Mouse (Mus musculus) kidney, adult 2 months (tissue): Measurements from ENCODE around the gene Cyp4f39. TPM values are rescaled to one million over a fixed set of nuclear protein-coding genes. Genes with fewer than 3 reads are reported as not detected.
A peak's percentile ranks its signal among the peaks of the same experiment; 100 is the strongest.
"Not testable (repeated sequence)": the region's sequence is repeated elsewhere in the genome, so short reads cannot be mapped to it uniquely, and the experiment has no call there.

Experiments used
- DNase-seq: peaks from one replicate; pipeline ENCODE4 v3.0.0; 2021
- H3K27ac ChIP-seq: fragments of 200-500 bp; 2 replicates; pipeline ENCODE4 v1.5.1; 2012; ENCODE audit warnings: low read depth, low read length, control low read depth, inconsistent platforms; ENCODE audit not compliant: insufficient read depth
- H3K27me3 ChIP-seq: fragments of 200-500 bp; replicated peaks from 2 replicates; pipeline ENCODE4 v1.6.1; 2012; ENCODE audit warnings: mild to moderate bottlenecking, moderate library complexity, low read length, inconsistent platforms; ENCODE audit not compliant: control insufficient read depth, insufficient read depth
- H3K36me3 ChIP-seq: fragments of 200-500 bp; 2 replicates; pipeline ENCODE4 v1.6.1; 2012; ENCODE audit warnings: mild to moderate bottlenecking, moderate library complexity, low read length, inconsistent platforms; ENCODE audit not compliant: control insufficient read depth, insufficient read depth
- H3K4me1 ChIP-seq: fragments of 200-500 bp; 2 replicates; pipeline ENCODE4 v1.6.1; 2011; ENCODE audit warnings: low read length; ENCODE audit not compliant: control insufficient read depth, insufficient read depth
- H3K4me3 ChIP-seq: fragments of 200-500 bp; 2 replicates; pipeline ENCODE4 v1.5.1; 2011; ENCODE audit warnings: mild to moderate bottlenecking, low read depth, low read length, control low read depth; ENCODE audit not compliant: insufficient read depth
- CTCF ChIP-seq: fragments of 200-500 bp; conservative IDR thresholded peaks from 2 replicates; pipeline ENCODE4 v1.5.1; 2011; ENCODE audit warnings: low read depth, mild to moderate bottlenecking, control low read depth, low read length, moderate library complexity, mixed read lengths; ENCODE audit not compliant: insufficient read depth, insufficient read length
- POLR2A ChIP-seq: fragments of 200-500 bp; IDR thresholded peaks from one replicate; pipeline ENCODE4 v1.6.1; 2011; ENCODE audit warnings: low read depth, low read length, control low read depth
- WGBS: fragments of 180-500 bp; shearing (Covaris S2); methylation state at CpG from one replicate; pipeline ENCODE4 v1.1.7; 2018; 5-methylcytosine and 5-hydroxymethylcytosine counted together
- polyA plus RNA-seq: library from polyadenylated mRNA; depleted of rRNA; stranded (reverse); fragments of >200 nt; gene quantifications from 2 replicates; pipeline ENCODE4 v1.2.3, GENCODE M21; 2012

The Cyp4f39 gene
- polyA plus RNA-seq, 1 experiment: 1.0 TPM

DNA sequence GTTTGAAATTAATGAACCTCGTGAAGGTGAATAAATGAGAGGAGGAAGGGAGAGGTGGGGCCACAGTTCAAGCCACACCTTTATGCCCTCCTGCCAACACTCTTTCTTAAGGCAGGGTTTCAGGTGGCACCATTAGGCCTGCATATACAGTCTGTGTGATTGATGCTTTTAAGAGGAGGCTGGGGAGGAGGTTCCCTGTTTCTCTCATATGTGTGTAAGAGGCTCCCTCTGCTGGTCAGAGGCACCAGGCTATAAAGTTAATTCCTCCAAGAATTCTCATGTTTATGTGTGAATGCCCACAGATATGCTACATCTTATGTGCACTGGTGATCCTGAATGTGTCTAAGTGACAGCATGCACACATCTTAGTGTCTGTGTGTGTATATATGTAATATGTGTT lies 42.1 kb downstream of the Cyp4f39 start:
- DNase-seq: peak; percentile 80
- no peak overlapping the region for H3K4me3 ChIP-seq
- H3K36me3 ChIP-seq: no peaks in the 10 kb centered on the region
- WGBS: 14% methylated on average over 1 of the region's 1 CpGs
- no peaks in the 10 kb centered on the region for H3K4me1 ChIP-seq
- H3K27ac ChIP-seq: no peak overlapping the region
- no peaks in the 10 kb centered on the region for H3K27me3 ChIP-seq
- TF ChIP-seq POLR2A: no peak
- peak; percentile 68 for TF ChIP-seq CTCF

DNA sequence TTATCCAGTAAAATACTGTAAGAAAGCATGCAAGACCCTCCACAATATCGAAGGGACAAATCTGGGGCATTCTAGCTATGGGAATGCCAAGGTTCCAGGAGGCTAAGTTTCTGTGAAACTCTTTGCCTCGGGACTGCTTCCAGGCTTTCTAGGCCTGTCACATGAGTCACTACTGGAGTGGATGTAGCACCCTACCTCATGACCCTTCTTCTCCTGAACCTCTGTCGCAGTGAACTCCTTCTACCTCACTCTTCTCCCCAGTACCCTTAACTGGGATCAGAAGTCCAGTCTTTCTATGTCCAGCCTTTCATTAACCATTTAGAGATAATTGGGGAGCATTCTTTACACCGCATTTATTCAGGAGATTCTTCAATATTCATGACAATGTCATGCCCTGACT lies 48.0 kb downstream of the Cyp4f39 start:
- not testable (repeated sequence) for DNase-seq, H3K27me3 ChIP-seq, H3K4me3 ChIP-seq, H3K4me1 ChIP-seq, H3K27ac ChIP-seq, H3K36me3 ChIP-seq
- WGBS: 78% methylated on average over 4 of the region's 4 CpGs

DNA sequence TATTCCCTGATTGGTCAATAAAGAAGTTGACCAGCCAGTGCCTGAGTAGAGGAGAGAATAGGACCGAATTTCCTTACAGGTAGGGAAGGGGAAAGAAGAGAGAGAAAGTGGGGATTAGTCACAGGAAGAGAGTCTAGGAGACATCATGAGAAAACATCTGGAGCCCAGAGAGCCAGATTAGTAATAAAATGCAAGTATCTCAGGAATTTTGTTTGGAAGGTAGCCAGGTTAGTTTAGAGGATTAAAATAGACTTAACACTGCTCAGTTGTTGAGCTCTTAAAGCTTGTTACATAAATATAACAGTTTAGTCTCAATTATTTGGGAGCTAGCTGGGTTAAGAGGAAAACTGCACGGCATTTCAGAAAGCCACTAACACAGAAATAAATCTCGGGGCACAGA lies 48.5 kb downstream of the Cyp4f39 start:
- TF ChIP-seq CTCF (no peak), POLR2A (no peak)
- H3K4me1 ChIP-seq: no peaks in the 10 kb centered on the region
- no peaks in the 10 kb centered on the region for H3K27me3 ChIP-seq
- H3K27ac ChIP-seq: no peak overlapping the region
- no peak overlapping the region for H3K4me3 ChIP-seq
- H3K36me3 ChIP-seq: no peaks in the 10 kb centered on the region
- 48% methylated on average over 3 of the region's 3 CpGs for WGBS
- DNase-seq: peak; percentile 43

- Histone ChIP-seq H3K27me3 (no peaks in the 10 kb centered on the region), H3K4me3 (no peak overlapping the region), H3K27ac (no peak overlapping the region), H3K4me1 (peaks cover 5% of the 10 kb centered on the region; the same call in 1 of the 2 replicates), H3K36me3 (no peaks in the 10 kb centered on the region)
- DNase-seq: peak; percentile 44
- WGBS: 44% methylated on average over 2 of the region's 2 CpGs
- TF ChIP-seq POLR2A: no peak
Observed at GRCm38 (mm10) chr17:32503111-32503510, 50.6 kb downstream of the Cyp4f39 start.

GRCm38 (mm10) chr17:32505851-32506728 lies 53.6 kb downstream of the Cyp4f39 start, which contains the start of gene Cyp4f17:
Cyp4f17 (plus strand) TSS chr17:32506050.
- H3K36me3 ChIP-seq: no peaks in the 10 kb centered on the region; the same call in 1 of the 2 replicates
- H3K4me1 ChIP-seq: peaks cover 5% of the 10 kb centered on the region; the same call in 1 of the 2 replicates
- DNase-seq: peak; percentile 77
- peak within 1 kb of the TSS; percentile 68 for H3K4me3 ChIP-seq
- TF ChIP-seq POLR2A: peak; percentile 72
- no peak for TF ChIP-seq CTCF
- H3K27ac ChIP-seq: peak within 1 kb of the TSS; percentile 34
- H3K27me3 ChIP-seq: no peaks in the 10 kb centered on the region
- 1% methylated on average over 30 of the region's 30 CpGs for WGBS

DNA sequence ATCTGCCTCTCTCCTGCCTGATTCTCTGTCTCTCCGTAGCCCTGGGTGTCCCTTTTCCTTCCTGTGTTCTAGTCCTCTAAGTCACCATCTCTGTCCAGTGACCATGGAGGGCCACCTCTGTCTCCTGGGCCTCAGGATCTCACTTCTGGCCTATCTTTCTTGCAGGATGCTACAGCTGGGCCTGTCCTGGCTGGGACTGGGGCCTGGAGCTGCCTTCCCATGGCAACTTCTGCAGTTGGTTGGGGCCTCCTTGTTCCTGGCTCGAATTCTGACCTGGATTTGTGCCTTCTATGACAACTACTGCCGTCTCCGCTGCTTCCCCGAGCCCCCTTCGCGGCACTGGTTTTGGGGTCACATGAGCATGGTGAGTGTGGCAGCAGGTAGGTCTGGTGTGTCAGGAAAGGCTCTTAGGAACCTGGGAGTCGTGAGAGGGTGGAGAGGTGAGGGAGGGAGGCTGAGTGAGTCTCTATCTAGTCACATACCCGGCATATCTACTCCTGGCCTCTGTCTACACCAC lies 54.3 kb downstream of the Cyp4f39 start:
- H3K4me1 ChIP-seq: peaks cover 5% of the 10 kb centered on the region; the same call in 1 of the 2 replicates
- H3K36me3 ChIP-seq: no peaks in the 10 kb centered on the region; the same call in 1 of the 2 replicates
- 28% methylated on average over 9 of the region's 9 CpGs for WGBS
- TF ChIP-seq POLR2A (no peak), CTCF (no peak)
- DNase-seq: no peak
- no peaks in the 10 kb centered on the region for H3K27me3 ChIP-seq
- peak overlapping the region; percentile 68 for H3K4me3 ChIP-seq
- H3K27ac ChIP-seq: peak overlapping the region; percentile 34

GRCm38 (mm10) chr17:32516126-32516525 lies 63.6 kb downstream of the Cyp4f39 start:
- no peak overlapping the region for H3K27ac ChIP-seq
- no peak overlapping the region for H3K4me3 ChIP-seq
- TF ChIP-seq CTCF (no peak), POLR2A (no peak)
- H3K27me3 ChIP-seq: no peaks in the 10 kb centered on the region
- WGBS: 73% methylated on average over 5 of the region's 5 CpGs
- DNase-seq: no peak
- H3K4me1 ChIP-seq: no peaks in the 10 kb centered on the region
- H3K36me3 ChIP-seq: no peaks in the 10 kb centered on the region; the same call in 1 of the 2 replicates
